Mouse (Mus musculus) hematopoietic stem cell, adult 5-6 weeks (primary cell): ENCODE measurements at regions not wholly inside any gene's neighbourhood (a gene's known extent, or its start where the extent isn't known, plus 50 kb on each side); places are given as distances from the start of the nearest gene placed in this dataset.

Source experiments
- ATAC-seq, 2 experiments: fragments of 125-278 bp in 1 of 2; replicated peaks in 1 of 2; 2 replicates each; pipeline ENCODE4 v1.8.0; 2016 to 2017; ENCODE audit warnings: inconsistent platforms in 2 of 2, mild to moderate bottlenecking in 2 of 2, moderate number of reproducible peaks in 2 of 2, low read depth in 1 of 2, moderate TSS enrichment in 1 of 2; ENCODE audit not compliant: low FRiP score in 2 of 2, poor library complexity in 2 of 2, severe bottlenecking in 2 of 2, insufficient read depth in 1 of 2, low TSS enrichment in 1 of 2

DNA sequence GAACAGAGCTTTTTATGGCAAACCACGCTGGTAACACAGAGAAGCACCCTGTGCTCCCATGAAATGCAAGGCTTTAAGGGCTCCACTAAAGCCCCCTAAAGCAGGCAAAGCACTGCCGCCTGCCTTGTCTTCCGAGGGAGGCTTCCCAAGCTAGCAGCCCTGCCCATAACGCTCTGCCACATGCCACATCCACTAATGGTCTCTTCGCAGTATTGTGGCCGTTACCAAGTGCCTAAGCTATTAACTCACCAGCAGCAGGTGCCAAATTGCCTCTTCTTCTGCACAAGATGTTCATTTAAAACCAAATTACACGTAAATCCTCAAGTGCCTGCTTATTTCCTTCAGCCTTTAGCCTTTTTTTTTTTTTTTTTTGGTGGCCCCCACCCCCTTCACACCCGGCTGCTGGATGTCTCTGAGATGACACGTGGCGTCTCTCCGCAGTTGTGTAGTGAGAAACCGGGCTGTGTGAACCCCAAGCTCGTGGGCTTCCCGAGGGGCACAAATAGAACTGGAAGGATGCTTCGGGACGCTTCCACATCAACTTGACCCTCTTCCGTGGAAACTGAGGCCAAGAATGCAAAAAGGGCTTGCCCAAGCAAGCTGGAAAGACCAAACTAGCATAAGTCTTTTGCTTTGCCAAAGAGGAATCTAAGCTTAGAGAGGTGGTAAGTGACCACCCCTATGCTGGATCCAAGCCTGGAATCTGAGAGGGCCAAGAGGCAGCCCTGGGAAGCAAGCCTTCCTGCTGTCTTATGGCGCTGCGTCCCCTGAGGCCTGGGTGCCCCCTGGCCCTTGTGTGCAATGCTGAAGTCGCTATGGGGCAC lies 117.2 kb upstream of the Parp11 start:
- ATAC-seq = no peak

DNA sequence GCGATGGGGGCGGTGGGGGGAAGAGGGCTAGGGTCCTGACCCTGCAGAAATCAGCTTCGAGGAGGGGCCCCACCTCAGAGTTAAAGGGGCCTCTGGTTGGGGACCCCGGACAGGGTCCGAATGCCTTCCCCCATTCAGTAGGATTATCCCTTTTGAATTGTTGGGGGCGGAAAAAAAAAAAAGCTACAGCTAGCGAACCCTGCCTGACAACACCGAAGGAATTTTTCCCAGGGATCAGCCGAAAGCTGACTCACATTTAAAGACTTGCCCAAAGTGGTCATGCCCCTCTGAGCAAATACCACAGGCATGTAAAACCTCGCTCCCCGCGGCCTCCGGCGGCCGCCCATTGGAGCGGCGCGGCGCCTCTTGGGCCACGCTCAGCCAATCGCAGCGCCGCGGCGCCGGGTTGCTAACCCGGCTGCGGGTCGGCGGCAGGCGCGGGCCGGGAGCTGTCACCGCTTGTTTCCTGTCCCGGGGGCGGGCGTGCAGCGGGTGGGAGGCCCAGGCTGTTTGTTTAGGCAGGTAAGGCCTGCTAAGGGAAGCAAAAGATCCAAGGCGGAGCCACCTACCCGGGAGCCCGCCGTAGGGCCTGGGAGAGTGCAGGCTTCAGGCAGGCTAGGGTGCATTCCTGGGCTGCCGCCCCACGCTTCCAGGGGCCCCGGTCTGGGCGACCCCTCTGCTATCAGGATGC lies 116.5 kb upstream of the Parp11 start:
- peak; percentile 82 to 87 for ATAC-seq

DNA sequence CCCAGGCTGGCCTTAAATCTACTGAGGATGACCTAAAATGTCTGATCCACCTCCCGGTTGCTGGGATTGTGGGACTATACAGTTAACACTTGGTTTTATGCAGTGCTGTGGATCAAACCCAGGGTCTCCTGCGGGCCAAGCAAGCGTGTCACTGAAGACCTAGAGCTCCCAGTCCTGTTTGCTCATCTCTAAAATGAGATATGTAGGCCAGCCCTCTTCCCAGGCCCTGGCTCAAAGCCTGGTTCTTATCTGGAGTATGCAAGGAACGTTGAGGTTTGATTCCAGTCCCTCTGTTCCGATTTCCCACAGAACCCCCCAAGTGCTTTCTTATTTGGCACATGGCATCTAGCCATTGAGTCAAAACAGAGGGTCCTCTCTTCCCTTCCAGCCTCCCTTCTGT lies 115.5 kb upstream of the Parp11 start:
- ATAC-seq = no peak

DNA sequence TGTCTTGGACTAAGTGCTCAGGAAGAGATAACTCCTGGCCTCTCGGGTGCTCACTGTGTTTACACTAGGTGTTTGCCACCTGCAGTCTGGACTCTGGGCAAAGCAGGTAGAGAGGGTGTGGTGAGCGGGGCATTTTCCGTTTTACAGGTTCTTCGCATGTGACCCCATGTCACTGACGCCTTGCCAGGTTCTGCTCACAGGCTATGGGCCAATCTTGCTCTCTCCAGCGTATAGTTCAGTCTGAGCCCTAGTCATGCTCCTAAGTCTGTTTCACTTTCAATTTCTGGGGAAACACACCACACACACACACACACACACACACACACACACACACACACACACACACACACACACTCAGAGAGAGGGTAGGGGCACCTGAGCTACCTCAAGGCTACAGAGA lies 112.4 kb upstream of the Parp11 start:
- no peak for ATAC-seq

DNA sequence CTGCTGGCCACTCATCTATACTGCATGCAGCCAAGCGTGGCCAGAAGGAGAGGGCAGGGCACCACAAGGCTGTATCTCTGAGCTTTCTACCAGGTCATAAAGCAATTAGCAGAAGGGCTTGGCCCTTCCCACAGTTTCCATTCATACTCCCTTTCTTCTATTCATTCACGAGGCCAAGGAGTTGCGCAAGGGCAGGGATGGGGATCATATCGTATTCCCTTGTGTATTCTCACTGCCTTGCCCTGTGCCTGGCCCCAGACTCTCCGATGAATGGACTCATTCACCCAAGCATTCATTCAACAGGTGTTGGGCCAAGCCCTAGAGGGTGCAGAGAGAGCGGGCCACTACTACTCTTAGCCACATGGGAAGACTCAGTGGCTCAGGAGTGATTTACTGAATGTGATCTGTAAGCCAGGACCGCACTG lies 111.2 kb upstream of the Parp11 start:
- no peak for ATAC-seq

DNA sequence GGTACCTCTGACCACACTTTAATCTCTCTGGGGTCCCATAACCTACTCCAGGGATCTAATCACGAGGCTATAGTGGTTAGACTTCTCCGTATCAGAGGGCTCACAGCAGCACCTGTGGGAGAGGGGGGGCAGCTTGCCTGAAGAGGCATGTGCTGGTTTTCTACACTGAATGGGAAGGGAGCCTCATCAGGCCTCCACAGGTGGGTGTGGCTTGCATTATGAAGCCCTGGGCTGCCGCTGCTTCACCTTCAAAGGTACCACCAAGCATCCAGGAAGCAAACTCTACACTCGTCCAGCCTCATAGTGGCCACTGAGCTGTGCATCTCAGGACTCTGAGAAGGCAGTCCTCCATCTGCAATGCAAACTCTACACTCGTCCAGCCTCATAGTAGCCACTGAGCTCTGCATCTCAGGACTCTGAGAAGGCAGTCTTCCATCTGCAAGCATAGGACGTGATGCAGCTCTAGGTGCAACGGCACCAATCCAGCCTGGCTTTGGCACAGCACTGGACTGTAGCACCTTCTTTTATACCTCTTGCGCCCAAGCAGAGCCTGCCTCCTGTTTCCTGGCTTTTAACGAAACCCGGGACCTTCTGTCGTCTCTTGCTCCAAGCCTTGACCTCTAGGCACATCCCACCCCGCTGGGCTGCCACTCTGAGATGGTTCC lies 110.5 kb upstream of the Parp11 start:
- ATAC-seq = peak; percentile 18 to 37; a peak in 1 of 4 replicates

DNA sequence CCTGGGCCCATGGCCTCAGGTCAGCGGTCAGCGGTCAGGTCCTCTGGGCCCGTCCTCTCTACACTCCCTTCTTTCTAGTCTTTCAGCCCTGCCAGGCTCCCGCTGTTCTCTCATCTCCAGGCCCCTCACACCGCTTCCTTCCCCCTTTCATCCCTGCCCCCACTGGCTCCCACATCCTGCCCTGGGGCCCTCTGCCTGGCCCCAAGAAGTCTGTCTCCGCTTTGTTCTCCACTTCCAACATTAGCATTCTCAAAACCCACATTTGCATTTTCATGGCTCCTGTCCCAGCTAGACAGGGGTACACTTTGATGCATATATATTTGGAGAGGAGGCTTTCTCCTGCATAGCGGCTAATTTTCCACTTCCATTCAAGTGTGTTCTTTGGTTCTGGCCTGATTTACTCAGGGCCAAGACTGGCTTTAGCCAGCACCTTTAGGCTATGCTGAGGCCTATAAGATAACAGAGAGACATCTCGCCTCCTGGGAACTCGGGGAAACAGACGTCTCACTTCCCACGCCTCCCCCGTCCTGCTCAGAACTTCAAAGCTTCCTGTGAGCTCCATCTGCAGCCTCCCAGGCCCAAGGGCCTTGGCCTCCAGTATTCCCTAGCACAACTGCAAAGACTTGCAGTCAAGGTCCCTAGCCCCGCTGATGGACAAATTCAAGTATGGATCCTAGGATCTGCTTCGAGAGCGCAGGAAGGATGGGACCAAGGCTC lies 109.8 kb upstream of the Parp11 start:
- peak; percentile 52 to 63 for ATAC-seq

DNA sequence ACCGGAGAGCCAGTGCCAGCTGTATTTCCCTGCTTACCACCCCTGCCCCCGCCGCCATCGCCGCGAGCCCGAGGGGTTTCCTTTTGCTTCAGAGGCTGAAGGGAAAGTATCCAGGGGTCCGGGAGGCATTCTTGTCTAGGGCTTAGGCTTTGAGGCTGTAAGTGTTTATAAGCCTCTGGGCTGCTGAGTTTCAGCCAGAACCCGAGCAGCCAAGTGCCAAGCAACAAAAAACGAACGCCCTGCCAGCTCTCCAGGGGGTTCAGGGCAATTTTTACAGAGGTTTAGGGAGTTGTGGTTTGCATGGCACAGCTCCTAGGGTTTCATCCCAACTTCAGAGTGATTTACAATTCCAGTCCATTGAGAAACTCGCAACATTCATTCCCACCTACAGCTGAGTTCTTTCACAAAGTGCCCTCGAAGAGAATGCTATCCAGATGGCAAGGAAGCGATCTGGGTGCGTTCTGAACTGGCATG lies 109.2 kb upstream of the Parp11 start:
- ATAC-seq = no peak

DNA sequence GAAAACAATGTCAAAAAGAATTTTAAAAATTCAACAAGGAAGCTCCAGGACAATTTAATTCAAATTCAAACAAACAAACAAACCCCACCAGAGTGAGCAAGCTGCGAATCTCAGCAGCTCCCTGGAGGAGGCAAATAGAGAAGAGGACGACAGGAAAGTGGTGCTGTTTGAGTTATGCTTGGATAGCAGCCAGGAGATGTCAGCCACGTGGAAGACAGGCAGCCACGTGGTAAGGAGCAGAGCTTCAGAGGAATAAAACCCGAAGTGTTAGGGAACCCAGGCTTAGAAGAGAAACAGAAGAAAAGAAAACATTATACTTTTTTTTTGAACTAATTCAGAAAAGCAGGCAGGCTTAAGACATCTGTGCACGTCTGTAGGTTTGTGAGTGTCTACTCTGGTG lies 108.2 kb upstream of the Parp11 start:
- no peak for ATAC-seq

DNA sequence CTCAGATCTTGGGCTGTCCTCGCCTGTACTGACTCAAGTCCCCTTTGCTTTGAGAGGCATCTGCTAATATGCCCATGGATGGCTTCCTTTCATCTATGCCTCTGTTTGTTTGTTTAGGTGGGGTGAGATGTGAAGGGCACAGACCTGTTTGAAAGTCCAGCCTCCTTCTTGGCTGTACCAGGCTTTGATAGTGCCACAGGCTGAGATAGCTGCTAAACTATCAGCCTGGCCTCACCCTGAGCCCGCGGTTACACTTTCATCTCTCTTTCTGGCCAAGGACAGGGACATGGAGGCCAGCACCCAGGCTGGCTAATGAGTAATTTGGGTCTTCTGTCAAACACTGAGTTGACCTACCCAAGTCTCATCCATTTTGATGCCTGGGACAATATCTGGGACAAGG lies 105.0 kb upstream of the Parp11 start:
- no peak for ATAC-seq

DNA sequence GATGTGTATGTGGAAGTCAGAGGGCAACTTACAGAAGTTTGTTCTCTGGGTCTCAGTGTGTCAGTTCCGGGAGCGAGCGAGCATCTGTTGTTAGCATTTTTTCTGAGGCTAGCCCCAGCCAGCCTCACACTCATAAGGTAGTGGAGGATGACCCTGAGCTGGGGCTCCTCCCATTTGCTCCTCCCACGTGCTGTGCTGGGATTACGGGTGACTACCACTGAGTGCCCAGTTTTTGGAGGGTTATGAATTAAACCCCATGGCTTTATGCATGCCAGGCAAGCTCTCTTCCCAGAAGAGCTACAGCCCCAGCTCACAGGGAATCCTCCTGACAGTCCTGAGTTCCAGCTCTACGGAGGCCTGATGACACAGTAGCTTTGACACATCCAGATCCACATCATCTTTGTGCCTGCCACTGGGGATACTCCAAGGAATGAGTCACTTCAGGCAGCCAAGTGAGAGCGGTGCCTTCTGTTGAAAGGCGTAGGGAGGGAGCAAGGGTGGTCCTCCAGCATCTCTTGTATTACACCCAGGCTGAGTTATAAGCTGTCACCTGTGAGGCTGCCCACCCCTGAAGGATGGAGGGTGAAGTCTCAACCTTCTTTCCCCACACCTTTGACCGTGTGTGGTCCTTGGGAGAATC lies 97.8 kb upstream of the Parp11 start:
- no peak for ATAC-seq

DNA sequence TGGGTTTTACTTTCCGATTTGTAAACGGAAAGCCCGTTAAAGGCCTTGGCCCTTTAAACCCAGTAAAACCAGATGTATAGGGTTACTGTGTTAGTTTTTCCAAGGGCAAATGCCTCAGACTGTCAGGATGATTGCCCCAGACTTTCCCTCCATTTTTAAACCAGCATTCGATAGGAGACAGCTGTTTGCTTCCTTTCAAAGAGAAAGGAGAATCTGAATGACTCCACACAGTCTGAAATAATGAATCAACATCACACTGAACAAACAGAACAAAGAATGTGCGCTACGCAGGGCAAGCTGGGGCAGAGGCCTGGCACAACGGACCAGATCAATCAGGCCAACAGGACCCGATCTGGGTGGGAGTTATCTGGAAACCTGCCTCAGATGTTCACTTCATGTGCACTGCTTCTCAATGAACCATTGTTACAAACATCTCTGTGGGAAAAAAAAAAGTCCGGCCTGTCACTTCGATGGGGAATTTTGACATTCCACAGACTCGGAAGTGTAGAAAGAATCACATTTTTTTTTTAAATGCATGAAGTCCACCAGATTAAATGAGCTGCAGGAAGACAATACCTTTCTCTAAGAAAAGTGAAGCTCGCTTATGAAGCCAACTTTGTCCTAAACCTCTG lies 97.0 kb upstream of the Parp11 start:
- no peak for ATAC-seq

DNA sequence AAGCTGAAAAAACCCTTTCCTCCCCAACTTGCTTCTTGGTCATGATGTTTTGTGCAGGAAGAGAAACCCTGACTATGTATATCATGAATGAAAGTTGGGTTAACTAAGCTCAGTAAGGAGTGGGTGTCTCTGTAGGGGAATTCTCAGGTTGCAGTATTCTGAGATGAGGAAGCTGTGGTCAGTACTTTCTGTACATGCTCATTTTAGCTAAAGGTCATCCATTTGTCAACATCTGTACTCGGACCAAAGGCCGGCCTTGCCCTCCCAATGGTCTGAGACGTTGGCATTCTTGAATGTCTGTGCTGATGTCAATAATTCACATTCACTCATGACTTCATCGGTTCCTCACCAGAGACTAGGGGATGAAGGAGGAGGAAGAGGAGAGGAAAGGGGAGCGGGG lies 94.9 kb upstream of the Parp11 start:
- peak in 1 of 2 experiments; percentile 22; a peak in 1 of 4 replicates for ATAC-seq

DNA sequence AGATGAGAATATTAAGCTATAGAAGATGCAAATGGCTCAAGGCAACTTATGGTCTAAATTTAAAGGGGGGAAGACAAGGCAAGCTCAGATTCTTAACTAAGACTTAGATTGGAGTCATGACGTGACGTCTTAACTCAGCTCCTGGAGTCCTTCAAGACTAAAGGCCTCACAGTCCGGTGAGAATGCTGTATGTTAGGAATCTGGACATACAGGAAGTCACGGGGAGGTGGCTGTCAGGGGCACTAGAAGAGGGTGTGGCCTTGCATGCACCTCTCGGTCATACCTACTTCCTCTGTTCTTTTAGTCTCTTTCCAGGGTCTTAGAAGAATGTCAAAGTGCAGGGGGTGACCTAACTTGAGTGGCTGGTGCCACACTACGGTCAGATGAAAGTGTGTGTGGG lies 91.5 kb upstream of the Parp11 start:
- no peak for ATAC-seq

DNA sequence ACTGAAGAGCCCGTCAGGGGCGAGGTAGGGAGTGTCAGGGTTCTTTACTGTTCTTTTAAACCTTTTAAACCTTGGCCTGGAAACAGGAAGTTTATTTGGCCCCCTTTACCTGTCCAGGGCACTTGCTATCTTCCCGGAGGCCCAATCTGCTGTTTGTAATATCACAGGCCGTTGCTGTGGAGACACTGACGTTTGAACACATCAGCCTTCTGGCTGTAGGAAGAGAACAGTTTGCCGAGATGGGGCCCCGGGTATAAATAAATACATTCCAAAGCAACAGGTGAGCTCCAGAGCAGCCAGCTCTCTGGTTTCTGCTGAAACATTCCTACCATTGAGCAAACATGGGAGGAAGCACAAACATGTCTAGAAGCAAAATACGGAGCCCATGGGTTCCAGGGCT lies 90.2 kb upstream of the Parp11 start:
- ATAC-seq = no peak

DNA sequence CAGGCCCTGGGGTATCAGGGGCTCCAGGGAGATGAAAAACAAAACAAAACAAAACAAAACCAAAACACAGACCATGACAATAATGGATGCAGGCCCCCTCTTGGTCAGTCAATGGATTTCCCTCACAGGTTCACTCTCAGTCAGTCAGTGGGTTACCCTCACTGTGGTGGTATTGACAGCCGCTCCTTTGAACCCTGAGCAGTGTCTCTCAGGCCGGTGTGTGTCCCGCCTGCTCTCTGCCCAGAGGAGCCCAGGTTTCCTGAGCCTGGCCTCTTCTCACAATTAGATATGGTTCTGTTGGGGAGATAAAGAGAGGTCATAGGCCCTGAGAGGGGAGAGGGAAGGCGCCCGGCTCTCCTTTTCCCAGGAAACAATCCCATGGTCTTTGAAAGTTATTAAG lies 87.8 kb upstream of the Parp11 start:
- no peak for ATAC-seq

DNA sequence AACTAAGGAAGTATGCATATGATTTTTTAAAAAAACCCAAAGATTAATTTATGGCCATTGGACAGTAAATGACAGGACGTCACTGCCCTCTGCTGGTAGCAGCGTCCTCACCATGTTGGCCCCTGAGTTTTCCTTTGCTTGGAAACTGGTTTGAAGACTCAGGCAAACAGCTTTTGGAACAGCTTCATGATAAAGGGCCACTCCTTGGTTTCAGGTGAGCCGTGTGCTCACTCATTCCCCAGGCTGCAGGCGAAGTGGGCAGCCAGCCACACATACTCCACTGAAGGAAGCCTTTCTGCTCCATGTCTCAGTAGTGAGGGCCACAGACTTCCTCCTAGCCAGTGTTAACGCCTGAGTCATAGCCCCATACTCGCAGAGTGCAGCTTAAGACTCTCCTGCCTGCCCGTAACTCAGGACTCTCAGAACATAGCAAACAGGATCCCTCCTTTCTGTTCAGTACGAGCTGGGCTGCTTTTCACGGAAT lies 87.2 kb upstream of the Parp11 start:
- peak; percentile 85 to 86 for ATAC-seq
